ENCODE assay signal across 20 mouse cellular contexts in genomic region chr4:85782511-85782910, GRCm38 (mm10).
A peak's percentile ranks its signal among the peaks of the same experiment; 100 is the strongest.
DNase-seq lines count a peak whose midpoint lies in the region; ATAC-seq lines count a peak whose summit lies in the region.
"Had no signal": no experiment of that assay in that cellular context is flagged by ENCODE, and none has a peak within 500 bp of the region (broad histone marks: within the 10 kb centered on the region; RNA-seq: fewer than 3 reads in every experiment).

No protein-coding gene starts in this region.

- no peak overlapping the region for H3K4me3 ChIP-seq in embryonic facial prominence, embryonic 14.5 days (ENCODE audit: low read depth, low read length)
- no peak overlapping the region for H3K4me3 ChIP-seq in embryonic facial prominence, embryonic 10.5 days
- no peak overlapping the region for H3K4me3 ChIP-seq in hindbrain, embryonic 11.5 days (ENCODE audit: low read depth, low read length)
- no peak overlapping the region for H3K4me3 ChIP-seq in midbrain, embryonic 12.5 days
- H3K4me3 ChIP-seq in neural tube, embryonic 15.5 days (replicated peaks), result no peak overlapping the region
- H3K4me3 ChIP-seq: embryonic facial prominence, embryonic 13.5 days; heart, embryonic 13.5 days; liver, embryonic 13.5 days; megakaryocyte, embryonic 14.5 days; stomach, embryonic 15.5 days had no signal

- no peaks in the 10 kb centered on the region for H3K36me3 ChIP-seq in embryonic facial prominence, embryonic 14.5 days (ENCODE audit: control insufficient read depth, insufficient read depth, low read length)
- no peaks in the 10 kb centered on the region for H3K36me3 ChIP-seq in embryonic facial prominence, embryonic 10.5 days (replicated peaks)
- H3K36me3 ChIP-seq in hindbrain, embryonic 11.5 days (ENCODE audit: control insufficient read depth, insufficient read depth, low read length), result no peaks in the 10 kb centered on the region
- H3K36me3 ChIP-seq in midbrain, embryonic 12.5 days, result no peaks in the 10 kb centered on the region
- H3K36me3 ChIP-seq in neural tube, embryonic 15.5 days, result no peaks in the 10 kb centered on the region
- H3K36me3 ChIP-seq: embryonic facial prominence, embryonic 13.5 days; heart, embryonic 13.5 days; liver, embryonic 13.5 days; stomach, embryonic 15.5 days had no signal

- H3K9me3 ChIP-seq in embryonic facial prominence, embryonic 14.5 days (ENCODE audit: control insufficient read depth, low read length), result no peaks in the 10 kb centered on the region
- H3K9me3 ChIP-seq in embryonic facial prominence, embryonic 10.5 days, result no peaks in the 10 kb centered on the region
- H3K9me3 ChIP-seq in hindbrain, embryonic 11.5 days (ENCODE audit: control insufficient read depth, low read length), result no peaks in the 10 kb centered on the region
- H3K9me3 ChIP-seq in midbrain, embryonic 12.5 days, result no peaks in the 10 kb centered on the region
- no peaks in the 10 kb centered on the region for H3K9me3 ChIP-seq in neural tube, embryonic 15.5 days (replicated peaks)
- H3K9me3 ChIP-seq: embryonic facial prominence, embryonic 13.5 days; heart, embryonic 13.5 days; liver, embryonic 13.5 days; megakaryocyte, embryonic 14.5 days; stomach, embryonic 15.5 days had no signal

- no peak for ATAC-seq in embryonic facial prominence, embryonic 14.5 days (ENCODE audit: low read depth)
- ATAC-seq in hindbrain, embryonic 11.5 days (ENCODE audit: low FRiP score), result peak; percentile 73
- peak; percentile 61 for ATAC-seq in midbrain, embryonic 12.5 days (ENCODE audit: low FRiP score, low read depth)
- ATAC-seq in neural tube, embryonic 15.5 days (ENCODE audit: low FRiP score), result peak; percentile 59; the same call in 1 of the 2 replicates
- ATAC-seq: lung, postnatal 0 days; Patski had no signal

- H3K9ac ChIP-seq in embryonic facial prominence, embryonic 14.5 days (ENCODE audit: low read depth, low read length), result no peak overlapping the region
- H3K9ac ChIP-seq in hindbrain, embryonic 11.5 days (ENCODE audit: low read depth, low read length), result no peak overlapping the region
- no peak overlapping the region for H3K9ac ChIP-seq in midbrain, embryonic 12.5 days (replicated peaks)
- no peak overlapping the region for H3K9ac ChIP-seq in neural tube, embryonic 15.5 days (replicated peaks)
- H3K9ac ChIP-seq: embryonic facial prominence, embryonic 13.5 days; heart, embryonic 13.5 days; liver, embryonic 13.5 days; stomach, embryonic 15.5 days had no signal

- DNase-seq in embryonic facial prominence, embryonic 14.5 days (ENCODE audit: low spot score), result peak; percentile 33
- DNase-seq in embryonic facial prominence, embryonic 10.5 days (ENCODE audit: low spot score), result no peak
- peak; percentile 35 for DNase-seq in hindbrain, embryonic 11.5 days (ENCODE audit: low spot score)
- no peak for DNase-seq in left cerebral cortex, postnatal 4 days
- DNase-seq in adrenal gland, postnatal 4 days (ENCODE audit: low spot score in 2 of 2), result no peak
- DNase-seq in natural killer cell, adult 2 months (ENCODE audit: low spot score in 2 of 2), result no peak
- DNase-seq: cerebellum, postnatal 14 days; kidney, adult 8-10 months; layer of hippocampus, postnatal 36 days; liver, embryonic 13.5 days; right cerebral cortex, adult 18-20 months; thymus, postnatal 14 days had no signal

- intact Hi-C loops in left cerebral cortex, postnatal 4 days (cut with DNase I), result no loop called here

- WGBS in embryonic facial prominence, embryonic 14.5 days, result 8% methylated on average over 5 of the region's 5 CpGs
- 10% methylated on average over 5 of the region's 5 CpGs for WGBS in embryonic facial prominence, embryonic 10.5 days
- WGBS in hindbrain, embryonic 11.5 days, result 14% methylated on average over 5 of the region's 5 CpGs
- WGBS in midbrain, embryonic 12.5 days, result 6% methylated on average over 5 of the region's 5 CpGs
- 14% methylated on average over 5 of the region's 5 CpGs for WGBS in neural tube, embryonic 15.5 days

- no peak overlapping the region for H3K4me2 ChIP-seq in embryonic facial prominence, embryonic 14.5 days (ENCODE audit: low read depth, low read length)
- no peak overlapping the region for H3K4me2 ChIP-seq in hindbrain, embryonic 11.5 days (replicated peaks; ENCODE audit: low read depth, low read length)
- peak overlapping the region; percentile 18; the same call in 1 of the 2 replicates for H3K4me2 ChIP-seq in midbrain, embryonic 12.5 days (replicated peaks)
- no peak overlapping the region for H3K4me2 ChIP-seq in neural tube, embryonic 15.5 days
- H3K4me2 ChIP-seq: embryonic facial prominence, embryonic 13.5 days; heart, embryonic 13.5 days; liver, embryonic 13.5 days; stomach, embryonic 15.5 days had no signal

- H3K4me1 ChIP-seq in embryonic facial prominence, embryonic 14.5 days (ENCODE audit: control insufficient read depth, insufficient read depth, low read length), result peaks cover 5% of the 10 kb centered on the region; the same call in 1 of the 2 replicates
- H3K4me1 ChIP-seq in embryonic facial prominence, embryonic 10.5 days, result peaks cover 9% of the 10 kb centered on the region
- no peaks in the 10 kb centered on the region for H3K4me1 ChIP-seq in hindbrain, embryonic 11.5 days (replicated peaks; ENCODE audit: control insufficient read depth, insufficient read depth, low read length)
- H3K4me1 ChIP-seq in midbrain, embryonic 12.5 days, result peaks cover 20% of the 10 kb centered on the region
- peaks cover 3% of the 10 kb centered on the region; the same call in 1 of the 2 replicates for H3K4me1 ChIP-seq in neural tube, embryonic 15.5 days
- H3K4me1 ChIP-seq: heart, embryonic 13.5 days; liver, embryonic 13.5 days; megakaryocyte, embryonic 14.5 days; stomach, embryonic 15.5 days had no signal

- no peak overlapping the region for H3K27ac ChIP-seq in embryonic facial prominence, embryonic 14.5 days (replicated peaks; ENCODE audit: low read depth, low read length)
- H3K27ac ChIP-seq in embryonic facial prominence, embryonic 10.5 days (replicated peaks), result no peak overlapping the region
- no peak overlapping the region for H3K27ac ChIP-seq in hindbrain, embryonic 11.5 days (ENCODE audit: low read depth, low read length)
- H3K27ac ChIP-seq in midbrain, embryonic 12.5 days (replicated peaks), result no peak overlapping the region
- no peak overlapping the region for H3K27ac ChIP-seq in neural tube, embryonic 15.5 days (replicated peaks)
- H3K27ac ChIP-seq: embryonic facial prominence, embryonic 13.5 days; heart, embryonic 13.5 days; liver, embryonic 13.5 days; stomach, embryonic 15.5 days had no signal

- no peaks in the 10 kb centered on the region for H3K27me3 ChIP-seq in embryonic facial prominence, embryonic 14.5 days (replicated peaks; ENCODE audit: control insufficient read depth, insufficient read depth, low read length)
- peaks cover 4% of the 10 kb centered on the region; the same call in 1 of the 2 replicates for H3K27me3 ChIP-seq in embryonic facial prominence, embryonic 10.5 days (replicated peaks; ENCODE audit: low read depth, poor library complexity, severe bottlenecking)
- H3K27me3 ChIP-seq in hindbrain, embryonic 11.5 days (ENCODE audit: control insufficient read depth, insufficient read depth, low read length), result peaks cover 10% of the 10 kb centered on the region
- H3K27me3 ChIP-seq in midbrain, embryonic 12.5 days, result peaks cover 38% of the 10 kb centered on the region
- H3K27me3 ChIP-seq in neural tube, embryonic 15.5 days (replicated peaks), result 0 out of 2 replicates have a peak, but pooled peaks cover 4% of the 10 kb centered on the region
- H3K27me3 ChIP-seq: heart, embryonic 13.5 days; liver, embryonic 13.5 days; megakaryocyte, embryonic 14.5 days; stomach, embryonic 15.5 days had no signal

Comparison
In these comparisons a context has a peak if more than half of its experiments do, and no peak if none do; other contexts are left out.
1. DNase-seq: peak in embryonic facial prominence, embryonic 14.5 days (single experiment) and hindbrain, embryonic 11.5 days (single experiment); none in embryonic facial prominence, embryonic 10.5 days (single experiment), left cerebral cortex, postnatal 4 days (single experiment), adrenal gland, postnatal 4 days (0 of 2) and natural killer cell, adult 2 months (0 of 2).